Mouse (Mus musculus) forebrain, embryonic 14.5 days (tissue): Measurements from ENCODE around the gene Lamb2. TPM values are rescaled to one million over a fixed set of nuclear protein-coding genes. Genes with fewer than 3 reads are reported as not detected.

ENCODE experiments used
- ATAC-seq: fragments of 200-750 bp; cut with Nextera tagmentation; 2 replicates; pipeline ENCODE4 v1.8.0; 2017; ENCODE audit warnings: mild to moderate bottlenecking, moderate library complexity
- DNase-seq: peaks from one replicate; pipeline ENCODE4 v3.0.0-alpha.2; 2015; ENCODE audit warnings: low spot score
- H3K27ac ChIP-seq: fragments of 300-500 bp; sonication (generic); 2 replicates; pipeline ENCODE4 v1.5.1; 2014; ENCODE audit warnings: low read depth, mild to moderate bottlenecking, control low read depth, low read length, moderate library complexity
- H3K27me3 ChIP-seq: fragments of 300-500 bp; sonication (generic); replicated peaks from 2 replicates; pipeline ENCODE4 v1.6.1; 2014; ENCODE audit warnings: low read length, control low read depth, mixed read lengths; ENCODE audit not compliant: control insufficient read depth, insufficient read depth
- H3K36me3 ChIP-seq: fragments of 300-500 bp; sonication (generic); 2 replicates; pipeline ENCODE4 v1.6.1; 2014; ENCODE audit warnings: low read length, control low read depth; ENCODE audit not compliant: control insufficient read depth, insufficient read depth
- H3K4me1 ChIP-seq: fragments of 300-500 bp; sonication (generic); 2 replicates; pipeline ENCODE4 v1.6.1; 2014; ENCODE audit warnings: antibody characterized with exemption, low read length, control low read depth; ENCODE audit not compliant: control insufficient read depth, insufficient read depth
- H3K4me2 ChIP-seq: fragments of 300-500 bp; sonication (generic); 2 replicates; pipeline ENCODE4 v1.6.1; 2014; ENCODE audit warnings: mild to moderate bottlenecking, control low read depth, low read length
- H3K4me3 ChIP-seq: fragments of 300-500 bp; sonication (generic); 2 replicates; pipeline ENCODE4 v1.5.1; 2014; ENCODE audit warnings: low read depth, low read length, control low read depth
- H3K9ac ChIP-seq: fragments of 300-500 bp; sonication (generic); 2 replicates; pipeline ENCODE4 v1.6.1; 2014; ENCODE audit warnings: mild to moderate bottlenecking, low read length, control low read depth, moderate library complexity
- H3K9me3 ChIP-seq: fragments of 300-500 bp; sonication (generic); replicated peaks from 2 replicates; pipeline ENCODE4 v1.6.1; 2016; ENCODE audit warnings: low read length, control low read depth, mixed read lengths; ENCODE audit not compliant: control insufficient read depth
- WGBS: fragments of 180-500 bp; shearing (Covaris S2); extraction: QIAGEN DNeasy Blood & Tissue Kit; methylation state at CpG from one replicate; pipeline ENCODE4 v1.1.7; 2014; 5-methylcytosine and 5-hydroxymethylcytosine counted together
- polyA plus RNA-seq: library from polyadenylated mRNA; unstranded; fragments of >200 nt; fragmentation: Nextera tagmentation; extraction: Ambion mirVana; gene quantifications from 2 replicates; pipeline ENCODE4 v1.2.1, GENCODE M21; 2014

The Lamb2 gene
- polyA plus RNA-seq, 1 experiment from 2014 or later, result 12.0 TPM

DNA sequence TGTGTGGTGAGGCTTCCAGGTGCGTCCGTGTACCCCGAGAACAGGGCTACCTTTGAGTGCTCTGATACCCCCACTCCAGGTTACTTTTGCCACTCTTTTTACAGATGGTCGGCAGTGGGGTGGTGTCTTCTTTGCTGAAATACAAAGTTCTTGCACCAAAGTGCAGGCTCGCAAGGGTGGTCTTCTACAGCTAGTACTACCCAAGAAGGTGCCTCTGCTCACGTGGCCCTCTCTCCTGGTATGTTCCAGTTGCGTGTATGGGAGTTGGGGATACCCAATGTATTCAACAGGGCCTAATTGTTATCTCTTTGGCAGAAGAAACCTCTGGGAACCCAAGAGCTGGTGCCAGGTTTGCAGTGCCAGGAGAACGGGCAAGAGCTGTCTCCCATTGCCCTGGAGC, 13.7 kb downstream of the Lamb2 start:
- peaks cover 76% of the 10 kb centered on the region for H3K36me3 ChIP-seq
- peaks cover 15% of the 10 kb centered on the region for H3K4me1 ChIP-seq
- no peak for ATAC-seq
- DNase-seq, result no peak
- H3K9ac ChIP-seq, result no peak overlapping the region
- no peak overlapping the region for H3K27ac ChIP-seq
- H3K4me2 ChIP-seq, result no peak overlapping the region
- no peaks in the 10 kb centered on the region for H3K9me3 ChIP-seq
- WGBS, result 94% methylated on average over 8 of the region's 8 CpGs
- no peaks in the 10 kb centered on the region for H3K27me3 ChIP-seq
- H3K4me3 ChIP-seq, result no peak overlapping the region

DNA sequence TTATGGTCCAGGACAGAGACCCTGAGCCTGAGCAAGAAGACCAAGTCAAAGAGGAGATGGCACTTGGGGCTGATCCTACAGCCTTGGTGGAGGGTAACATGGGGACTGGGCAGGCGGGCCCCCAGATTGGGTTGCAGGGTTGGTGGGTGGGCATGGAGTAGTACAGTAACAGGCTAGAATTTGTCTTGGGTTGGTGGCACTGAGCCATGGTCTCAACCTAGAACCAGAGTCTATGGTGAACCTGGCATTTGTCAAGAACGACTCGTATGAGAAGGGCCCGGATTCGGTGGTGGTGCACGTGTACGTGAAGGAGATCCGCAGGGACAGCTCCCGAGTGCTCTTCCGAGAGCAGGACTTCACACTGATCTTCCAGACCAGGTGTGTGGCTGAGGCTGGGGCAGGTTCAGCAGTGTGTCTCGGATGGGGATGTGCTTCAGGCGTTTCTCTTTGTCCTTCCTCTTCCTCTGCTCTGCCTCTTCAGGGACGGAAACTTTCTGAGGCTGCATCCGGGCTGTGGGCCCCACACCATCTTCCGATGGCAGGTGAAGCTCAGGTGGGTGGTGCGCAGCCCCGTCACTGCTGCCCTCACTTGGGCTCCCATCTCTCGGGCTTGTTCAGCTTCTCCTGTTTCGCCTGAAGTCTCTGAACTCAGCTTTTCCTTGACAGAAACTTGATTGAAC, 14.8 kb downstream of the Lamb2 start:
- WGBS, result 96% methylated on average over 19 of the region's 19 CpGs
- Histone ChIP-seq H3K9ac (no peak overlapping the region), H3K27me3 (no peaks in the 10 kb centered on the region), H3K9me3 (no peaks in the 10 kb centered on the region), H3K27ac (no peak overlapping the region), H3K36me3 (peaks cover 76% of the 10 kb centered on the region), H3K4me2 (no peak overlapping the region), H3K4me3 (no peak overlapping the region), H3K4me1 (peaks cover 15% of the 10 kb centered on the region)
- no peak for DNase-seq
- no peak for ATAC-seq

DNA sequence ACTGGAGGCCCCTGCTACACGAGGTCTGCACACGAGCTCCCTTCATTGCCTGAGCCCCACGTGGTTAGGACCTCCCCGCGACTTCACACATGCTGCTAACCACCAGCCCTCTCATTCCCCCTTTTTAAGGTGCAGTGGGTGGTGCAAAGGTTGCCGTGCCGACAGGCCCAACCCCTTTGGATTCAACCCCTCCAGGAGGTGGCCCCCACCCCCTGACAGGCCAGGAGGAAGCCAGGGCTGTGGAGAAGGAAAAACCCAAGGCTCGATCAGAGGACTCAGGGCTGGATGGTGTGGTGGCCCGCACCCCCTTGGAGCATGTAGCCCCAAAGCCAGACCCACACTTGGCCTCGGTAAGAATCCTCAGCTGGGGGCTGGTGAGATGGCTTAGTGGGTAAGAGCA, 15.4 kb downstream of the Lamb2 start:
- H3K4me3 ChIP-seq, result no peak overlapping the region
- no peak overlapping the region for H3K4me2 ChIP-seq
- H3K27ac ChIP-seq, result no peak overlapping the region
- H3K27me3 ChIP-seq, result no peaks in the 10 kb centered on the region
- H3K36me3 ChIP-seq, result peaks cover 81% of the 10 kb centered on the region
- H3K9me3 ChIP-seq, result no peaks in the 10 kb centered on the region
- 86% methylated on average over 10 of the region's 10 CpGs for WGBS
- peaks cover 15% of the 10 kb centered on the region for H3K4me1 ChIP-seq
- DNase-seq, result no peak
- H3K9ac ChIP-seq, result no peak overlapping the region
- ATAC-seq, result no peak

DNA sequence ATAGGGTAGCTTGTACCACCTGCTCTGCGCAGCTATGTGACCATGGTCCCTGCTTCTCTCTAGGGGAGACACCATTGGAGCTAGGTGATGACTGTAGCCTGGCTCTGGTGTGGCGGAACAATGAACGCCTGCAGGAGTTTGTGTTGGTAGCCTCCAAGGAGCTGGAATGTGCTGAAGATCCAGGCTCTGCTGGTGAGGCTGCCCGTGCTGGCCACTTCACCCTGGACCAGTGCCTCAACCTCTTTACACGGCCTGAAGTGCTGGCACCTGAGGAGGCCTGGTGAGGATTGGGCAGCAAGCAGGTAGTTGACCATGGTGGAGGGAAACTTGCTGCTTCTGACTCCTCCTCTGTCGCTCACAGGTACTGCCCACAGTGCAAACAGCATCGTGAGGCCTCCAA, 19.7 kb downstream of the Lamb2 start:
- Histone ChIP-seq H3K4me1 (no peaks in the 10 kb centered on the region), H3K9me3 (no peaks in the 10 kb centered on the region), H3K27me3 (no peaks in the 10 kb centered on the region), H3K4me3 (no peak overlapping the region), H3K9ac (no peak overlapping the region), H3K36me3 (peaks cover 91% of the 10 kb centered on the region), H3K4me2 (no peak overlapping the region), H3K27ac (no peak overlapping the region)
- ATAC-seq (no peak), DNase-seq (no peak)
- 93% methylated on average over 7 of the region's 7 CpGs for WGBS

DNA sequence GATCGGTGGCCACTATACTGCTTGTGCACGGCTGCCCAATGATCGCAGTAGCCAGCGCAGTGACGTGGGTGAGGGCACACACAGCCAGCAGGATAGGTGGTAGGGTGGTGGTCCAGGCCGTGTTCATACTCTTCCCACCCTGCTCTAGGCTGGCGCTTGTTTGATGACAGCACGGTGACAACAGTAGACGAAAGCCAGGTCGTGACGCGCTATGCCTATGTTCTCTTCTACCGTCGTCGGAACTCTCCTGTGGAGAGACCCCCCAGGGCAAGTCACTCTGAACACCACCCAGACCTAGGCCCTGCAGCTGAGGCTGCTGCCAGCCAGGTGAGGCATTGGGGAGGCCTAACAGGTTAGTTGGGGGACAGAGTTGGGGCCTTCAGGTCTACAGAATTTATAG, 20.4 kb downstream of the Lamb2 start:
- Histone ChIP-seq H3K36me3 (peaks cover 84% of the 10 kb centered on the region), H3K27ac (no peak overlapping the region), H3K4me3 (no peak overlapping the region), H3K27me3 (no peaks in the 10 kb centered on the region), H3K9me3 (no peaks in the 10 kb centered on the region), H3K4me2 (no peak overlapping the region), H3K4me1 (no peaks in the 10 kb centered on the region), H3K9ac (no peak overlapping the region)
- 95% methylated on average over 15 of the region's 15 CpGs for WGBS
- no peak for DNase-seq
- no peak for ATAC-seq

DNA sequence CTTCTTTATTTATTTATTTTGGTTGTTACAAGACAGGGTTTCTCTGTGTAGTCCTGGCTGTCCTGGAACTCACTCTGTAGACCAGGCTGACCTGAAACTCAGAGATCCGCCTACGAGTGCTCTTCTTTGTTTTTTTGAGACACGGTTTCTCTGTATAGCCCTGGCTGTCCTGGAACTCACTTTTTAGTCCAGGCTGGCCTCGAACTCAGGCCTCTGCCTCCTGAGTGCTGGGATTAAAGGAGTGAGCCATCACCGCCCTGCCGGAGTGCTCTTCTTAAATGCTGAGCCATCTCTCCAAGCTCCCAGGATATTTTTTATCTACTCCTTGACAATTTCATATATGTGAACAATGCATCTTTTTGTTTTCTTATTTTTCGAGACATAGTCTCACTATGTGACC, 27.4 kb downstream of the Lamb2 start:
- H3K4me3 ChIP-seq, result no peak overlapping the region; the same call in 1 of the 2 replicates
- 90% methylated on average over 7 of the region's 7 CpGs for WGBS
- H3K27me3 ChIP-seq, result no peaks in the 10 kb centered on the region
- H3K4me2 ChIP-seq, result peak overlapping the region; percentile 92
- H3K4me1 ChIP-seq, result peaks cover 8% of the 10 kb centered on the region
- H3K9ac ChIP-seq, result no peak overlapping the region
- no peak overlapping the region for H3K27ac ChIP-seq
- ATAC-seq (no peak), DNase-seq (no peak)
- H3K9me3 ChIP-seq, result no peaks in the 10 kb centered on the region
- H3K36me3 ChIP-seq, result peaks cover 38% of the 10 kb centered on the region

DNA sequence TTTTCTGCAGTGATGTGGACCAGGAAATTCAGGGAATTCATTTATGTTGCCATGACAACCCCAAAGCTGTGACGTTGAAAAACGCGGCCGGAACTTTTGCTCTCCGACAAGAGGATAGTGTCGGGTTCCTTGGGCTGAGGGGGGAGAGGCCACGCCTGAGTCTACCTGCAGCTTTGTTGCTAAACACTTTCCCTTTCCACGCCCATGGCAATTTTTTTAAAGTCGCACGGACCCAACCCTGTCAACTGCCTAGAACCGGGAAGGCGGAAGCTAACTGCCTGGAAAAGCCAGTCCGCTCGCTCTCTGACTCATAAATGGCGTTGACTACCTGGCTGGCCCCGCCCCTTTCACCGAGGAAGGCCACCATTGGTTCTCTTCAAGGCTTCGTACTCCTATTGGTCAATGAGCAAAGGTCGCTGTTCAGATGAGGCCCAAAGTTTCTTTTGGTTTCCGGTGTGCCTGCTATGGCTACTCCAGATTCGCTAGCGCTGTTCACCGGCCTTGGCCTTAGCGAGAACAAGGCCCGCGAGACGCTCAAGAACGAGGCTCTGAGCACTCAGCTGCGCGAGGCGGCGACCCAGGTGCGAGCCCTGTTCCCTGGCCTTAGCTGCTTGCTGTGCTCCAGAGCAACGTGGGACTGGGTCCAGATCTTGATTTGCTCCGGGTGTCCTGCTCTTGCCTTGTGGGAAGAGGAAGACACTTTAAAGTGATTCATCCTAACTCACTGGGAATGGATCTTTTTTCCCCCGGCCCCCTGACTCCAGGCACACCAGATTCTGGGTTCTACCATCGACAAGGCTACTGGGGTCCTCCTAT, 28.3 kb downstream of the Lamb2 start, which contains the start of gene Qars:
Qars (plus strand) TSS at position 88 of the 816 bp plus-strand sequence.
- Histone ChIP-seq H3K9me3 (no peaks in the 10 kb centered on the region), H3K27ac (peak within 1 kb of the TSS; percentile 34; the same call in 1 of the 2 replicates), H3K9ac (peak within 1 kb of the TSS; percentile 70), H3K4me1 (peaks cover 8% of the 10 kb centered on the region), H3K36me3 (peaks cover 40% of the 10 kb centered on the region), H3K4me2 (peak within 1 kb of the TSS; percentile 92), H3K27me3 (no peaks in the 10 kb centered on the region), H3K4me3 (peak within 1 kb of the TSS; percentile 55)
- ATAC-seq (peak; percentile 98), DNase-seq (peak; percentile 98)
- WGBS, result under 1% methylated on average over 37 of the region's 37 CpGs

DNA sequence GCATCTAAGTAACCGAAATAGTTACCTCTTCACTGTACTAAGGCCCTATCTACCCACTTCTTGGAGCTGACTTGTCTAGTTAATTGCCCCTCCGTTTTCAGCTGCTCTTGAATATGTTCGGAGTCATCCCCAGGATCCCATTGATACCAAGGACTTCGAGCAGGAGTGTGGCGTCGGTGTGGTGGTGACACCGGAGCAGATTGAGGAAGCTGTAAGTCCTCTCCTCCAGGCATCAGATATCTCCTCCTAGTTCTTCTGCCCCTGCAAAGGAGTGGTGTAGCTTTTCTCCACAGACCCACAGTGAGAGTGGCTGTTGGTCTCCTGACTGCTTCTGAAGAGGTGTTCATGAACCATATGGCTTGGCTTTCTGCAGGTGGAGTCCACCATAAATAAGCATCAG, 29.2 kb downstream of the Lamb2 start:
- no peak overlapping the region for H3K27ac ChIP-seq
- ATAC-seq, result no peak
- peaks cover 42% of the 10 kb centered on the region for H3K36me3 ChIP-seq
- peaks cover 8% of the 10 kb centered on the region for H3K4me1 ChIP-seq
- H3K4me3 ChIP-seq, result peak overlapping the region; percentile 55
- no peaks in the 10 kb centered on the region for H3K27me3 ChIP-seq
- H3K4me2 ChIP-seq, result peak overlapping the region; percentile 92
- H3K9me3 ChIP-seq, result no peaks in the 10 kb centered on the region
- no peak for DNase-seq
- 91% methylated on average over 7 of the region's 7 CpGs for WGBS
- H3K9ac ChIP-seq, result no peak overlapping the region; the same call in 1 of the 2 replicates
